Mouse (Mus musculus) liver, embryonic 12.5 days (tissue): ENCODE data around the gene Jun. TPM values are rescaled to one million over a fixed set of nuclear protein-coding genes. Genes with fewer than 3 reads are reported as not detected.
A peak's percentile ranks its signal among the peaks of the same experiment; 100 is the strongest.

Experiments
- ATAC-seq: fragments of 200-750 bp; cut with Nextera tagmentation; 2 replicates; pipeline ENCODE4 v1.8.0; 2017; ENCODE audit warnings: moderate number of reproducible peaks, mild to moderate bottlenecking, moderate library complexity
- H3K27ac ChIP-seq: fragments of 300-500 bp; sonication (generic); 2 replicates; pipeline ENCODE4 v1.5.1; 2016; ENCODE audit warnings: mild to moderate bottlenecking
- H3K27me3 ChIP-seq: fragments of 300-500 bp; sonication (generic); replicated peaks from 2 replicates; pipeline ENCODE4 v1.6.1; 2016; ENCODE audit warnings: mild to moderate bottlenecking, moderate library complexity
- H3K36me3 ChIP-seq: fragments of 300-500 bp; sonication (generic); 2 replicates; pipeline ENCODE4 v1.6.1; 2016; ENCODE audit warnings: mild to moderate bottlenecking, moderate library complexity
- H3K4me1 ChIP-seq: fragments of 300-500 bp; sonication (generic); 2 replicates; pipeline ENCODE4 v1.6.1; 2016
- H3K4me2 ChIP-seq: fragments of 300-500 bp; sonication (generic); 2 replicates; pipeline ENCODE4 v1.6.1; 2016; ENCODE audit warnings: mild to moderate bottlenecking, moderate library complexity
- H3K4me3 ChIP-seq: fragments of 300-500 bp; sonication (generic); 2 replicates; pipeline ENCODE4 v1.5.1; 2016; ENCODE audit warnings: mild to moderate bottlenecking, moderate library complexity
- H3K9ac ChIP-seq: fragments of 300-500 bp; sonication (generic); 2 replicates; pipeline ENCODE4 v1.6.1; 2016; ENCODE audit warnings: mild to moderate bottlenecking, moderate library complexity
- H3K9me3 ChIP-seq: fragments of 300-500 bp; sonication (generic); replicated peaks from 2 replicates; pipeline ENCODE4 v1.6.1; 2016; ENCODE audit warnings: mild to moderate bottlenecking, moderate library complexity
- WGBS: fragments of 180-500 bp; shearing (Covaris S2); methylation state at CpG from one replicate; pipeline ENCODE4 v1.1.7; 2016; ENCODE audit not compliant: insufficient replicate concordance; 5-methylcytosine and 5-hydroxymethylcytosine counted together
- polyA plus RNA-seq: library from polyadenylated mRNA; unstranded; fragments of >200 nt; fragmentation: Nextera tagmentation; extraction: Ambion mirVana; gene quantifications from 2 replicates; pipeline ENCODE4 v1.2.1, GENCODE M21; 2016

Jun gene
- polyA plus RNA-seq, 1 experiment from 2014 or later: 12.2 TPM

- H3K27ac ChIP-seq: peak overlapping the region; percentile 88; the same call in 1 of the 2 replicates
- peak overlapping the region; percentile 69 for H3K4me3 ChIP-seq
- WGBS: 1% methylated on average over 34 of the region's 34 CpGs
- ATAC-seq: no peak
- H3K36me3 ChIP-seq: no peaks in the 10 kb centered on the region
- peak overlapping the region; percentile 78 for H3K9ac ChIP-seq
- H3K27me3 ChIP-seq: peaks cover 47% of the 10 kb centered on the region
- H3K4me2 ChIP-seq: peak overlapping the region; percentile 94
- H3K4me1 ChIP-seq: peaks cover 33% of the 10 kb centered on the region
- H3K9me3 ChIP-seq: no peaks in the 10 kb centered on the region
Observed at GRCm38 (mm10) chr4:95049884-95050517, 2.0 kb downstream of the Jun start.

GRCm38 (mm10) chr4:95049153-95049552, 2.9 kb downstream of the Jun start:
- Histone ChIP-seq H3K36me3 (no peaks in the 10 kb centered on the region), H3K4me3 (no peak overlapping the region), H3K9ac (no peak overlapping the region), H3K4me2 (0 out of 2 replicates have a peak overlapping the region, but pooled peaks have one; percentile 7), H3K4me1 (peaks cover 33% of the 10 kb centered on the region), H3K9me3 (no peaks in the 10 kb centered on the region), H3K27ac (no peak overlapping the region), H3K27me3 (peaks cover 47% of the 10 kb centered on the region)
- ATAC-seq: no peak
- 52% methylated on average over 2 of the region's 2 CpGs for WGBS

GRCm38 (mm10) chr4:95048731-95049100, 3.3 kb downstream of the Jun start:
- H3K9me3 ChIP-seq: no peaks in the 10 kb centered on the region
- no peak overlapping the region for H3K4me2 ChIP-seq
- no peak overlapping the region for H3K4me3 ChIP-seq
- H3K27ac ChIP-seq: no peak overlapping the region
- H3K27me3 ChIP-seq: peaks cover 47% of the 10 kb centered on the region
- WGBS: 61% methylated on average over 4 of the region's 4 CpGs
- H3K4me1 ChIP-seq: peaks cover 32% of the 10 kb centered on the region
- no peaks in the 10 kb centered on the region for H3K36me3 ChIP-seq
- no peak overlapping the region for H3K9ac ChIP-seq
- no peak for ATAC-seq

GRCm38 (mm10) chr4:95048021-95048730, 3.8 kb downstream of the Jun start:
- Histone ChIP-seq H3K4me2 (no peak overlapping the region), H3K9me3 (no peaks in the 10 kb centered on the region), H3K27me3 (peaks cover 47% of the 10 kb centered on the region), H3K9ac (no peak overlapping the region), H3K4me3 (no peak overlapping the region), H3K36me3 (no peaks in the 10 kb centered on the region), H3K27ac (no peak overlapping the region), H3K4me1 (peaks cover 27% of the 10 kb centered on the region)
- no peak for ATAC-seq
- 69% methylated on average over 5 of the region's 5 CpGs for WGBS

- H3K4me3 ChIP-seq: no peak overlapping the region
- 71% methylated on average over 1 of the region's 1 CpGs for WGBS
Observed at GRCm38 (mm10) chr4:95045133-95045532, 6.9 kb downstream of the Jun start.

GRCm38 (mm10) chr4:95044721-95045120, 7.3 kb downstream of the Jun start:
- H3K27ac ChIP-seq: no peak overlapping the region
- H3K9me3 ChIP-seq: no peaks in the 10 kb centered on the region
- H3K36me3 ChIP-seq: no peaks in the 10 kb centered on the region
- no peak overlapping the region for H3K4me2 ChIP-seq
- no peak for ATAC-seq
- 64% methylated on average over 6 of the region's 6 CpGs for WGBS
- no peak overlapping the region for H3K9ac ChIP-seq
- H3K4me1 ChIP-seq: peaks cover 2% of the 10 kb centered on the region; the same call in 1 of the 2 replicates
- H3K27me3 ChIP-seq: peaks cover 17% of the 10 kb centered on the region
- no peak overlapping the region for H3K4me3 ChIP-seq

More at GRCm38 (mm10) chr4:95045133-95045532, 6.9 kb downstream of the Jun start:
- Histone ChIP-seq H3K9me3 (no peaks in the 10 kb centered on the region), H3K9ac (no peak overlapping the region), H3K4me2 (no peak overlapping the region), H3K27ac (no peak overlapping the region), H3K4me1 (peaks cover 6% of the 10 kb centered on the region), H3K36me3 (no peaks in the 10 kb centered on the region), H3K27me3 (peaks cover 21% of the 10 kb centered on the region)
- no peak for ATAC-seq

GRCm38 (mm10) chr4:95038024-95038423, 14.0 kb downstream of the Jun start:
- H3K4me3 ChIP-seq: no peak overlapping the region
- H3K4me2 ChIP-seq: no peak overlapping the region
- H3K9ac ChIP-seq: no peak overlapping the region
- ATAC-seq: no peak
- H3K36me3 ChIP-seq: no peaks in the 10 kb centered on the region
- H3K27me3 ChIP-seq: no peaks in the 10 kb centered on the region
- 64% methylated on average over 5 of the region's 5 CpGs for whole genome bisulfite sequencing
- no peaks in the 10 kb centered on the region for H3K4me1 ChIP-seq
- no peak overlapping the region for H3K27ac ChIP-seq
- no peaks in the 10 kb centered on the region for H3K9me3 ChIP-seq

- no peaks in the 10 kb centered on the region for H3K36me3 ChIP-seq
- no peaks in the 10 kb centered on the region for H3K9me3 ChIP-seq
- ATAC-seq: no peak
- no peak overlapping the region for H3K4me3 ChIP-seq
- no peak overlapping the region for H3K4me2 ChIP-seq
- H3K27me3 ChIP-seq: no peaks in the 10 kb centered on the region
- H3K27ac ChIP-seq: no peak overlapping the region
- no peaks in the 10 kb centered on the region for H3K4me1 ChIP-seq
- 45% methylated on average over 4 of the region's 4 CpGs for WGBS
- no peak overlapping the region for H3K9ac ChIP-seq
Observed at GRCm38 (mm10) chr4:95031158-95031557, 20.9 kb downstream of the Jun start.

- no peaks in the 10 kb centered on the region for H3K27me3 ChIP-seq
- H3K4me3 ChIP-seq: no peak overlapping the region
- H3K27ac ChIP-seq: no peak overlapping the region
- no peak overlapping the region for H3K4me2 ChIP-seq
- H3K9ac ChIP-seq: no peak overlapping the region
- H3K4me1 ChIP-seq: no peaks in the 10 kb centered on the region
- WGBS: 65% methylated on average over 16 of the region's 16 CpGs
- no peaks in the 10 kb centered on the region for H3K36me3 ChIP-seq
- no peaks in the 10 kb centered on the region for H3K9me3 ChIP-seq
- no peak for ATAC-seq
Observed at GRCm38 (mm10) chr4:95025847-95026600, 26.0 kb downstream of the Jun start.

- no peak overlapping the region for H3K4me3 ChIP-seq
- no peaks in the 10 kb centered on the region for H3K4me1 ChIP-seq
- no peaks in the 10 kb centered on the region for H3K27me3 ChIP-seq
- WGBS: 73% methylated on average over 12 of the region's 12 CpGs
- H3K4me2 ChIP-seq: no peak overlapping the region
- H3K9me3 ChIP-seq: no peaks in the 10 kb centered on the region
- no peak overlapping the region for H3K9ac ChIP-seq
- H3K27ac ChIP-seq: no peak overlapping the region
- ATAC-seq: no peak
- H3K36me3 ChIP-seq: no peaks in the 10 kb centered on the region
Observed at GRCm38 (mm10) chr4:95023350-95023953, 28.6 kb downstream of the Jun start.

- Histone ChIP-seq H3K9ac (no peak overlapping the region), H3K4me3 (no peak overlapping the region), H3K27me3 (no peaks in the 10 kb centered on the region), H3K36me3 (no peaks in the 10 kb centered on the region), H3K9me3 (no peaks in the 10 kb centered on the region), H3K4me1 (no peaks in the 10 kb centered on the region), H3K4me2 (no peak overlapping the region), H3K27ac (no peak overlapping the region)
- WGBS: 57% methylated on average over 12 of the region's 12 CpGs
- ATAC-seq: no peak
Observed at GRCm38 (mm10) chr4:95021649-95022637, 30.1 kb downstream of the Jun start.
